ENCODE assay signal across 7 mouse cellular contexts in the genomic region with DNA sequence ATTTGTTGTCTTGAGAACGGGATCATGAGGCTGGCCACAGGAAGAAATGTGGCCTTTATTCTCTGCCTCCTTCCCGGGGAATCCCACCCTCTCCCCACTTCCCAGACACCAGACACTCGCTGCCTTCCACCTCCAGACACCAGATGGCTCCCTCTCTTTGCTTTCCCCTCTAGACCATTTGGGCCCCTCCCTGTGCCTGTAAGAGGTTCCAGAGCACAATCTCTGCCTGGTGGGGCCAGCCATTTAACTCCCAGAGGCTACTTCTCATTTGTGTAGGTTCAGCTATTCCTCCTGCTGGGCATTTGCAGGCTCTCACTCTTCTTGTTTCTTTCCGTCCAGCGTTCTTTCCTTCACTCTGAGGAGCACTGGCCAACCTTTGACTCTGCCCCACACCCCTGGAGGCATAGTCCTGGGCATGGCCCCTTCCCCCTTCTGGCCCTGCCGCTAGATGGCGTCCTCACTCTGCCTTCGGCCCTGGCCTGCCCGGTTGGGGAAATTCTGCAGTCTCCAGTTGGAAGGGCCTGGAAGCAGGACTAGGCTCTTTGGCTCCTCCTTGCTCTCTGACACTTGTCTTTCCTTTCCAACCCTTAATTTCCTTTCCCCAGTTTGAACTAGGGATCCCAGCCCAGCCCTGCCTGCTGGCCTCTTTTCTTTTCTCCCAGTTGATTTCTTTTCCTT. TPM values are rescaled to one million over a fixed set of nuclear protein-coding genes. Genes with fewer than 3 reads are reported as not detected.
DNase-seq lines count a peak whose midpoint lies in the region; ATAC-seq and TF ChIP-seq lines count a peak whose summit lies in the region.

No protein-coding gene starts in this region.

- H3K36me3 ChIP-seq in thymus, adult 2 months (ENCODE audit: control insufficient read depth, insufficient read depth, low read length), result no peaks in the 10 kb centered on the region
- no peaks in the 10 kb centered on the region for H3K36me3 ChIP-seq in heart, embryonic 11.5 days (ENCODE audit: control insufficient read depth, insufficient read depth, low read length)
- H3K36me3 ChIP-seq in midbrain, embryonic 12.5 days, result no peaks in the 10 kb centered on the region

- no peak overlapping the region for H3K9ac ChIP-seq in heart, embryonic 11.5 days (ENCODE audit: low read depth, low read length)
- no peak overlapping the region for H3K9ac ChIP-seq in midbrain, embryonic 12.5 days (replicated peaks)

- WGBS in thymus, adult 2 months, result 11% methylated on average over 9 of the region's 9 CpGs
- WGBS in heart, embryonic 11.5 days (ENCODE audit: insufficient replicate concordance), result 8% methylated on average over 9 of the region's 9 CpGs
- 6% methylated on average over 9 of the region's 9 CpGs for WGBS in midbrain, embryonic 12.5 days

- no peaks in the 10 kb centered on the region; the same call in 1 of the 2 replicates for H3K27me3 ChIP-seq in thymus, adult 2 months (ENCODE audit: control insufficient read depth, insufficient read depth, low read length)
- H3K27me3 ChIP-seq in heart, embryonic 11.5 days (ENCODE audit: control insufficient read depth, insufficient read depth, low read length), result peaks cover 59% of the 10 kb centered on the region
- H3K27me3 ChIP-seq in midbrain, embryonic 12.5 days, result peaks cover 70% of the 10 kb centered on the region

- no peaks in the 10 kb centered on the region for H3K4me1 ChIP-seq in thymus, adult 2 months (replicated peaks; ENCODE audit: control insufficient read depth, insufficient read depth, low read length)
- peaks cover 3% of the 10 kb centered on the region; the same call in 1 of the 2 replicates for H3K4me1 ChIP-seq in heart, embryonic 11.5 days (ENCODE audit: control insufficient read depth, insufficient read depth, low read length)
- H3K4me1 ChIP-seq in midbrain, embryonic 12.5 days, result peaks cover 11% of the 10 kb centered on the region

- H3K4me3 ChIP-seq in thymus, adult 2 months (ENCODE audit: control insufficient read depth, insufficient read depth, low read length), result no peak overlapping the region
- no peak overlapping the region for H3K4me3 ChIP-seq in heart, embryonic 11.5 days (ENCODE audit: low read depth, low read length)
- H3K4me3 ChIP-seq in midbrain, embryonic 12.5 days, result no peak overlapping the region

- no peak overlapping the region for H3K4me2 ChIP-seq in heart, embryonic 11.5 days
- no peak overlapping the region for H3K4me2 ChIP-seq in midbrain, embryonic 12.5 days (replicated peaks)

- TF ChIP-seq POLR2A in thymus, adult 2 months (IDR thresholded peaks at IDR 0.05; ENCODE audit: control insufficient read depth, extremely low read depth, insufficient read depth, low read length, poor library complexity), result no peak
- no peak for TF ChIP-seq POLR2A in brain, embryonic 14.5 days (IDR thresholded peaks at IDR 0.05; ENCODE audit: borderline replicate concordance, extremely low read depth, insufficient read depth, insufficient read length, poor library complexity, severe bottlenecking)

- no peak for TF ChIP-seq CTCF in thymus, adult 2 months (IDR thresholded peaks at IDR 0.05; ENCODE audit: borderline replicate concordance, control insufficient read depth, extremely low read depth, insufficient read depth, low read length, poor library complexity)
- peak; percentile 59 for TF ChIP-seq CTCF in brain, embryonic 14.5 days (IDR thresholded peaks at IDR 0.05; ENCODE audit: borderline replicate concordance, extremely low read depth, insufficient read depth, insufficient read length)

- H3K27ac ChIP-seq in thymus, adult 2 months (ENCODE audit: control insufficient read depth, insufficient read depth, low read length), result no peak overlapping the region
- no peak overlapping the region for H3K27ac ChIP-seq in heart, embryonic 11.5 days (ENCODE audit: low read depth, low read length)
- H3K27ac ChIP-seq in midbrain, embryonic 12.5 days (replicated peaks), result no peak overlapping the region

- ATAC-seq in heart, embryonic 11.5 days (replicated peaks; ENCODE audit: insufficient number of reproducible peaks, low FRiP score, low TSS enrichment), result 0 out of 2 replicates have a peak, but pooled peaks have one; percentile 27
- 0 out of 2 replicates have a peak, but pooled peaks have one; percentile 25 for ATAC-seq in midbrain, embryonic 12.5 days (ENCODE audit: low FRiP score, low read depth)

- H3K9me3 ChIP-seq in heart, embryonic 11.5 days (replicated peaks; ENCODE audit: control insufficient read depth, low read length), result no peaks in the 10 kb centered on the region
- no peaks in the 10 kb centered on the region for H3K9me3 ChIP-seq in midbrain, embryonic 12.5 days

- DNase-seq in thymus, postnatal 4 days, result peak; percentile 54
- DNase-seq in thymus, adult 2 months, result no peak
- peak; percentile 62 for DNase-seq in brain, embryonic 14.5 days (ENCODE audit: low read depth)
- peak; percentile 51 for DNase-seq in layer of hippocampus, postnatal 36 days
- peak; percentile 85 for DNase-seq in urinary bladder, postnatal 14 days (ENCODE audit: low spot score)

RNA-seq across cellular contexts. Expression of a gene that starts 2.6 kb away (rescaled TPM):
- 0.05 TPM in 1 of 2 replicates, not detected in the other for polyA plus RNA-seq in thymus, adult 2 months (2012; rRNA removed)
- 6.0 and 6.6 TPM in 2 replicates for polyA plus RNA-seq in brain, embryonic 14.5 days (2012; rRNA removed)
- polyA plus RNA-seq in heart, embryonic 11.5 days (2014; fragmentation: Nextera tagmentation; extraction: Ambion mirVana), result 0.10 and 0.13 TPM in 2 replicates
- 1 to 10 TPM; 1.1 to 1.7 TPM for total RNA-seq in layer of hippocampus, postnatal 36 days (2021)
- polyA plus RNA-seq in midbrain, embryonic 12.5 days (2016; fragmentation: Nextera tagmentation; extraction: Ambion mirVana), result 4.5 and 5.1 TPM in 2 replicates
